Mouse (Mus musculus) intestine, embryonic 16.5 days (tissue): ENCODE data around the gene Mtln. TPM values are rescaled to one million over a fixed set of nuclear protein-coding genes. Genes with fewer than 3 reads are reported as not detected.

Experiments
- ATAC-seq: fragments of 200-750 bp; cut with Nextera tagmentation; 2 replicates; pipeline ENCODE4 v1.8.0; 2017; ENCODE audit warnings: moderate TSS enrichment, moderate library complexity
- H3K27ac ChIP-seq: fragments of 300-500 bp; sonication (generic); 2 replicates; pipeline ENCODE4 v1.5.1; 2014; ENCODE audit warnings: mild to moderate bottlenecking, low read length
- H3K27me3 ChIP-seq: fragments of 300-500 bp; sonication (generic); replicated peaks from 2 replicates; pipeline ENCODE4 v1.6.1; 2014; ENCODE audit warnings: low read length, control low read depth, mixed read lengths; ENCODE audit not compliant: control insufficient read depth, insufficient read depth
- H3K36me3 ChIP-seq: fragments of 300-500 bp; sonication (generic); 2 replicates; pipeline ENCODE4 v1.6.1; 2014; ENCODE audit warnings: low read length, control low read depth; ENCODE audit not compliant: control insufficient read depth, insufficient read depth
- H3K4me1 ChIP-seq: fragments of 300-500 bp; sonication (generic); 2 replicates; pipeline ENCODE4 v1.6.1; 2014; ENCODE audit warnings: low read length, control low read depth, mixed read lengths; ENCODE audit not compliant: control insufficient read depth, insufficient read depth
- H3K4me2 ChIP-seq: fragments of 300-500 bp; sonication (generic); 2 replicates; pipeline ENCODE4 v1.6.1; 2014; ENCODE audit warnings: low read depth, low read length, control low read depth
- H3K4me3 ChIP-seq: fragments of 300-500 bp; sonication (generic); 2 replicates; pipeline ENCODE4 v1.5.1; 2014; ENCODE audit warnings: mild to moderate bottlenecking, low read length
- H3K9ac ChIP-seq: fragments of 300-500 bp; sonication (generic); 2 replicates; pipeline ENCODE4 v1.6.1; 2014; ENCODE audit warnings: low read depth, low read length
- H3K9me3 ChIP-seq: fragments of 300-500 bp; sonication (generic); 2 replicates; pipeline ENCODE4 v1.6.1; 2016; ENCODE audit warnings: low read length, control low read depth; ENCODE audit not compliant: control insufficient read depth
- WGBS: fragments of 180-500 bp; shearing (Covaris S2); extraction: QIAGEN DNeasy Blood & Tissue Kit; methylation state at CpG from one replicate; pipeline ENCODE4 v1.1.7; 2014; 5-methylcytosine and 5-hydroxymethylcytosine counted together
- polyA plus RNA-seq: library from polyadenylated mRNA; unstranded; fragments of >200 nt; fragmentation: Nextera tagmentation; extraction: Ambion mirVana; gene quantifications from 2 replicates; pipeline ENCODE4 v1.2.1, GENCODE M21; 2015

The Mtln gene
- polyA plus RNA-seq, 1 experiment from 2014 or later: 43.2 TPM

DNA sequence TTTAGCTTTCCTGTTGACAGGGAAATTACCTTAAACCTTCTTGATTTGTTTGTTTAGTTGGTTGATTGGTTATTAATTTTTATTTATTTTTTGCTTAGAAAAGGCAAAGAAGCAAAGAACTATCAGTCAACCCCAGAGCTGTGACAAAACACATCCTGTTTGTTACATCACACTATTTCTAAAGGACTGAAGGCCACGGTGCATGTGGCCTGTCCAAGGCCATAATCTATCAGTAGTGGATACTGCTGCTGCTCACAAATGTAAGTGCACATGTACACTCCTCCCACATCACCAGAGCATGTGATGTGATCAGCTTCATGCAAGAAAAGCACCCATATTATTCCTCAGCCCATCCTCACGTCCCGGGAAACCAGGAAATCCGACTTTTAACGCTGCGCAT, 32.3 kb downstream of the Mtln start:
- no peaks in the 10 kb centered on the region for H3K4me1 ChIP-seq
- no peaks in the 10 kb centered on the region for H3K36me3 ChIP-seq
- no peak for ATAC-seq
- no peak overlapping the region for H3K9ac ChIP-seq
- no peak overlapping the region for H3K4me3 ChIP-seq
- H3K4me2 ChIP-seq: no peak overlapping the region
- no peaks in the 10 kb centered on the region for H3K9me3 ChIP-seq
- no peak overlapping the region for H3K27ac ChIP-seq
- WGBS: 88% methylated on average over 6 of the region's 6 CpGs
- no peaks in the 10 kb centered on the region for H3K27me3 ChIP-seq

DNA sequence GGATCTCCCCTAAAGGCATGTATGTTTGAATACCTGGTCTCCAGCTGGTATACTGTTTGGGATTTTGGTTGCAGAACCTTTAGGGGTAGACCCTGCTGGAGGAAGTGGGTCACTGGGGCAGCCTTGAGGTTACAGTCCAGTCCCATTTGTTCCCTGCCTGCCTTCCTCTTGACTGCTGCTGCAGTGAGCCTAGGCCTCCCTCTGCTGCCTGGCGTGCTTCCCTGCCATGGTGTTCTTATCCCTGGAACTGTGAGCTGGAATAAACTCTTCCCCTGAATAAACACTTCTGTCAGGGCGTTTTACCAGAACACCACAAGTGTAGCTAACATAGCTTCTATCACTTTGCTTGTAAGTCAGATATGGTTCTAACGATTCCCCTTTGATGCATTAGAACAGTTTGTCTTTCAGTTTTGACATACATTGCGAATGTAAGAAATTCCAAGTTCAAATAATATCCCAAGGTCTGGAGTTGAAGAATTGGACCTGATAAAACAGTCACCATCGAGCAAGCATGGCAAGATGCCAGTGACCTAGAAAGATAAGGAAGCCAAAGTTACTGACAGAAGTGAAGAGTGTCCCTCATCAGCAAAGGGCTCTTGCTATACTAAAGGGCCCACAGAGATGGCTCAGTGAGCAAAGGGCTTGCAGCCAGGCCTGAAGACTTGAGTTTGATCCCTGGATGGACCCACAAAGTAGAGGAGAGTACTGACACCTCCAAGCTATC, 33.0 kb downstream of the Mtln start:
- no peak for ATAC-seq
- H3K9me3 ChIP-seq: no peaks in the 10 kb centered on the region
- WGBS: 75% methylated on average over 5 of the region's 5 CpGs
- H3K36me3 ChIP-seq: no peaks in the 10 kb centered on the region
- H3K9ac ChIP-seq: no peak overlapping the region
- no peak overlapping the region for H3K4me3 ChIP-seq
- H3K4me1 ChIP-seq: no peaks in the 10 kb centered on the region
- H3K27me3 ChIP-seq: no peaks in the 10 kb centered on the region
- no peak overlapping the region for H3K27ac ChIP-seq
- H3K4me2 ChIP-seq: no peak overlapping the region

DNA sequence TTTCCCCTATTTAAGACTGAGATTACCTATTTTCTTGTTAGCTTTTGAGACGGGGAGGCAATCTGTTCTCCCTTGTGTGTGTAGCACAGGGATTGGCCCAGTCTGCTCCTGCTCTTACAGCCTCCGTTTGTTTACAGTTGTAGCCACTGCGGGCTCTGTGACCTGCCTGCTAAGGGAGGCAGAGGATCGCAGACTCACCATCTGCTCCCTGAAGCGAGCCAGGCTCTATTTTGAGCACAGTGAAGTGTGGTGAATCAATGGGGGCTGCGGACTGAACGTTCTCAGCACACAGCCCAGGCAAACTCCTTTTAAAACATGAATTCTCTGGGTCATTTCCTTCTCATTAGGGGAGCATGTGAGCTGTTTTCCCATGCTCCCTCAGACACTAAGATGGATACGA, 35.1 kb downstream of the Mtln start:
- no peak overlapping the region for H3K27ac ChIP-seq
- ATAC-seq: no peak
- no peak overlapping the region for H3K4me2 ChIP-seq
- no peaks in the 10 kb centered on the region for H3K9me3 ChIP-seq
- 26% methylated on average over 8 of the region's 8 CpGs for WGBS
- H3K4me1 ChIP-seq: no peaks in the 10 kb centered on the region
- no peak overlapping the region for H3K9ac ChIP-seq
- no peaks in the 10 kb centered on the region for H3K27me3 ChIP-seq
- H3K36me3 ChIP-seq: no peaks in the 10 kb centered on the region
- H3K4me3 ChIP-seq: no peak overlapping the region

DNA sequence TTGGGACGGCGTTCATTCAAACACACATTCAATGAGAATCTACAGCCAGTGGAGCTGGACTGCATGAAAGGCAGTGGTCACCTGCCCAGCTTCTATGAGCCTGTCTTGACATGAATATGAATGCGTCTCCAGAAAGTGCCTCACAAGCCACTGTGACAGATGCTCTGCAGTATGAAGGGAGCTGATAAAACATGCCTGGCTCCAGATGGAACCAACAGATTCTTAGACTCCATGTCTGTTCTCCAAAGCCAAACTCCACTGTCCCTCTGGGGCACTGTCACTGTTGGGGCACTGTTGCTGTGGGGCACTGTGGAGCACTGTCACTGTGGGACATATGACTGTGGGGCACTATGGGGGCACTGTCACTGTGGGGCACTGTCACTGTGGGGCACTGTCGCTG, 38.2 kb downstream of the Mtln start:
- ATAC-seq: no peak
- H3K27me3 ChIP-seq: no peaks in the 10 kb centered on the region
- no peak overlapping the region for H3K4me2 ChIP-seq
- H3K9ac ChIP-seq: no peak overlapping the region
- no peaks in the 10 kb centered on the region for H3K36me3 ChIP-seq
- no peaks in the 10 kb centered on the region for H3K9me3 ChIP-seq
- H3K27ac ChIP-seq: no peak overlapping the region
- 87% methylated on average over 4 of the region's 4 CpGs for WGBS
- no peak overlapping the region for H3K4me3 ChIP-seq
- H3K4me1 ChIP-seq: no peaks in the 10 kb centered on the region

DNA sequence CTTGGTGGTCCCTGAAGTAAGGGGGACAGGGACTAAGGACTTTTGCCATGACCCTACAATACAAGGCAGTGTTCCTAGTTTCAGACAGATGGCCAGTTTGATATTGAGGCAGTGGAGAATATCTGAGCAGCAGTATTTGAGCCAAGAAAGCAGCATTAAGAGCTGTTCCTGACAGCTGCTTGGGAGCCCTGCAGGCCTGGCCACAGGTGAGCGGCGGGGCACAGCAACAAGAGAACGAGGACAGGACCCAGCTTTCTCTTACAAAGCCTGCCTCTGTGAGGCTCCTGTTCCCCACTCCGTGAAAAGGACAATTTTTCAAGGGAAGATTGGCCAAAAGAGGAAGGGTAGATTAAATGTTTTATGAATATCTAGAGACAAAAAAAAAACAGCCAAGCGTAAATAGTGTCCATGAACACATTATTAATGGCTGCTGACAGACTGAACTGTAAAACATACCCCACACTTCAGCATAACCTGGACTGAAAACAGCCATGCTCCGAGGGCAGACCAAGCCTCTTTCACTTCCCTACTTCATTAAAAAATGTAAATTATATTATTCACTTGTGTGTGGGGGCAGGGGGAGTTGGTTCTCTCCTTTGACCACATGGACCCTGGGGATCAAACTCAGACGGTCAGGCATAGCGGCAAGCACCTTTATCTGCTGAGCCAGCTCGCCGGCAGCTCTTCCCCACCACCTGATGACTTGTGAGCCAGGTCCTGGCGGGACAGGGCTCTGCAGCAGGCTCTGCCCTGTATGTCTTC, 40.3 kb downstream of the Mtln start:
- Histone ChIP-seq H3K36me3 (no peaks in the 10 kb centered on the region), H3K4me1 (no peaks in the 10 kb centered on the region), H3K4me2 (no peak overlapping the region), H3K27ac (no peak overlapping the region), H3K4me3 (no peak overlapping the region), H3K9ac (no peak overlapping the region), H3K27me3 (no peaks in the 10 kb centered on the region), H3K9me3 (no peaks in the 10 kb centered on the region)
- ATAC-seq: no peak
- WGBS: 72% methylated on average over 11 of the region's 11 CpGs

DNA sequence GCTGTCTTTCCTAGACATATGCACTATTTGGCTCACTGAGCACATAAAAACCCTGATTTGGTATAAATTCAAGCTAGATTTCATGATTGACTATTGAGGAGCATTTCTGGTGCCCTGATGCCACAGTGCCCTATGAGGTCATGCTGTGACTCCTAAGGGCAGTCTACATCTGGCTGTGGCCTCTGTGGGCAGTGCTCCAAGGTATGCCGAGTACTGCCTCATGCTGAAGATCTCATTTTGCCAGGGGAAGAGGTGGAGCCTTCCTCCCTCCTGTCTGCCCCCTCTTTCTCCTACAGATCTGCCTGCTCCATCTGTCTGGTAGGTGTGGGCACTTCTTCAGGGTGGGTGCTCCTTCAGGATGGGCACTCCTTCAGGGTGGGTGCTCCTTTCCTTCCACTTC, 42.9 kb downstream of the Mtln start:
- H3K9me3 ChIP-seq: no peaks in the 10 kb centered on the region
- H3K4me2 ChIP-seq: no peak overlapping the region
- no peak overlapping the region for H3K4me3 ChIP-seq
- H3K27me3 ChIP-seq: no peaks in the 10 kb centered on the region
- 75% methylated on average over 1 of the region's 1 CpGs for WGBS
- H3K27ac ChIP-seq: no peak overlapping the region
- no peaks in the 10 kb centered on the region for H3K36me3 ChIP-seq
- no peak overlapping the region for H3K9ac ChIP-seq
- H3K4me1 ChIP-seq: no peaks in the 10 kb centered on the region
- ATAC-seq: no peak

DNA sequence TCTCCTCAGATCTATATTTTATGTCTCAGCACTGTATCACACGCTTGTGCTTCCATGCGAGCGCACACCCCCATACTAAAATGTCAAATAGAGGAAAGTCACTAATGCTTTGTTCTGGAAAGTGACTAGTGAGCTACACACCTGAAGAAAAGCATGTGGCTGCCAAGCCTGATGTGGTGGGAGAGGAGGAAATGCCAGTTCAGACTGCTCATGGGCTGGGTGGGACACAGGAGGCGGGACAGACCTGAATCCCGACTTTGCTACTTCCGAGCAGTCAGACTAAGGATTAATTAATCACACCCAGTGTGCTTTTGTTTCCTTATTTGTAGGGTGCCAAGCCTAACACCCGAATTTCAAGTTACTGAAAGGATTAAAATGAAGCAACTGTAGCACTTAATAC, 44.0 kb downstream of the Mtln start:
- ATAC-seq: no peak
- WGBS: 71% methylated on average over 7 of the region's 7 CpGs

DNA sequence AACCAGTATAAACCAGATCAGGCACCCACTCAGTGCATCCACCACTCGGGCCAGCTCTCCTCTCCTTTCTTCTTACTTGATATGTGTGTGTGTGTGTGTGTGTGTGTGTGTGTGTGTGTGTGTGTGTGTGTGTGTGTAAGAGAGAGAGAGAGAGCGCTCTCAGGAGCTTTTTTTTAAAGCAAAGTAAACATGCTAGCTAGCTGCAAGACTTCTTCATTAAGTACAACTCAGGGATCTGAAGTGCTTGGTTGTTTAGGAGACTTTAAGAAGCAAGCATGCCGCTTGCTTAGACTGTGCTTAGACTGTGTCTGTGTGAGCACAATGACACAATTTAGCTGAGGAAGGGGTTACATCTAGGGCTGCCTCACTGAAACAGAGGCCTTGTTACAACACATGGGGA, 49.7 kb downstream of the Mtln start:
- no peak for ATAC-seq
- no peak overlapping the region for H3K4me3 ChIP-seq
- H3K36me3 ChIP-seq: no peaks in the 10 kb centered on the region
- WGBS: 75% methylated on average over 3 of the region's 3 CpGs
- H3K4me2 ChIP-seq: no peak overlapping the region
- H3K27ac ChIP-seq: no peak overlapping the region
- H3K4me1 ChIP-seq: peaks cover 2% of the 10 kb centered on the region; the same call in 1 of the 2 replicates
- H3K9ac ChIP-seq: no peak overlapping the region
- no peaks in the 10 kb centered on the region for H3K27me3 ChIP-seq
- no peaks in the 10 kb centered on the region for H3K9me3 ChIP-seq

More for the DNA sequence above, 44.0 kb downstream of the Mtln start:
- Histone ChIP-seq H3K4me3 (no peak overlapping the region), H3K4me1 (no peaks in the 10 kb centered on the region), H3K4me2 (no peak overlapping the region), H3K9ac (no peak overlapping the region), H3K27ac (no peak overlapping the region), H3K9me3 (no peaks in the 10 kb centered on the region), H3K27me3 (no peaks in the 10 kb centered on the region), H3K36me3 (no peaks in the 10 kb centered on the region)
